Mouse (Mus musculus) liver, embryonic 15.5 days (tissue): ENCODE measurements around the gene Rbfox3. TPM values are rescaled to one million over a fixed set of nuclear protein-coding genes. Genes with fewer than 3 reads are reported as not detected.

ENCODE experiments used
- ATAC-seq: fragments of 200-750 bp; cut with Nextera tagmentation; 2 replicates; pipeline ENCODE4 v1.8.0; 2017; ENCODE audit warnings: moderate number of reproducible peaks, mild to moderate bottlenecking, moderate library complexity; ENCODE audit not compliant: insufficient read depth
- H3K27ac ChIP-seq: fragments of 300-500 bp; sonication (generic); replicated peaks from 2 replicates; pipeline ENCODE4 v1.5.1; 2015; ENCODE audit warnings: mild to moderate bottlenecking, inconsistent platforms
- H3K27me3 ChIP-seq: fragments of 300-500 bp; sonication (generic); 2 replicates; pipeline ENCODE4 v1.6.1; 2015; ENCODE audit warnings: mild to moderate bottlenecking, inconsistent platforms
- H3K36me3 ChIP-seq: fragments of 300-500 bp; sonication (generic); replicated peaks from 2 replicates; pipeline ENCODE4 v1.6.1; 2015; ENCODE audit warnings: moderate library complexity, mild to moderate bottlenecking, inconsistent platforms
- H3K4me1 ChIP-seq: fragments of 300-500 bp; sonication (generic); replicated peaks from 2 replicates; pipeline ENCODE4 v1.6.1; 2015; ENCODE audit warnings: inconsistent platforms
- H3K4me2 ChIP-seq: fragments of 300-500 bp; sonication (generic); 2 replicates; pipeline ENCODE4 v1.6.1; 2015; ENCODE audit warnings: moderate library complexity, mild to moderate bottlenecking, inconsistent platforms
- H3K4me3 ChIP-seq: fragments of 300-500 bp; sonication (generic); replicated peaks from 2 replicates; pipeline ENCODE4 v1.5.1; 2015; ENCODE audit warnings: mild to moderate bottlenecking, inconsistent platforms
- H3K9ac ChIP-seq: fragments of 300-500 bp; sonication (generic); 2 replicates; pipeline ENCODE4 v1.6.1; 2015; ENCODE audit warnings: moderate library complexity, mild to moderate bottlenecking, inconsistent platforms
- H3K9me3 ChIP-seq: fragments of 300-500 bp; sonication (generic); replicated peaks from 2 replicates; pipeline ENCODE4 v1.6.1; 2016; ENCODE audit warnings: inconsistent platforms
- WGBS: fragments of 180-500 bp; shearing (Covaris S2); methylation state at CpG from one replicate; pipeline ENCODE4 v1.1.7; 2015; ENCODE audit warnings: mixed read lengths; ENCODE audit not compliant: insufficient replicate concordance; 5-methylcytosine and 5-hydroxymethylcytosine counted together
- polyA plus RNA-seq: library from polyadenylated mRNA; unstranded; fragments of >200 nt; fragmentation: Nextera tagmentation; extraction: Ambion mirVana; gene quantifications from 2 replicates; pipeline ENCODE4 v1.2.1, GENCODE M21; 2015

Gene Rbfox3
- polyA plus RNA-seq, 1 experiment from 2014 or later, result 0.13 TPM

GRCm38 (mm10) chr11:118721898-118722297 is 189.5 kb downstream of the Rbfox3 start:
- ATAC-seq, result no peak
- WGBS, result 50% methylated on average over 6 of the region's 6 CpGs
- Histone ChIP-seq H3K4me2 (no peak overlapping the region), H3K36me3 (no peaks in the 10 kb centered on the region), H3K4me3 (no peak overlapping the region), H3K4me1 (peaks cover 25% of the 10 kb centered on the region), H3K9me3 (no peaks in the 10 kb centered on the region), H3K27me3 (no peaks in the 10 kb centered on the region), H3K9ac (no peak overlapping the region), H3K27ac (no peak overlapping the region)

GRCm38 (mm10) chr11:118714601-118715524 is 196.5 kb downstream of the Rbfox3 start:
- H3K36me3 ChIP-seq, result no peaks in the 10 kb centered on the region
- no peak overlapping the region for H3K4me3 ChIP-seq
- H3K9me3 ChIP-seq, result no peaks in the 10 kb centered on the region
- no peaks in the 10 kb centered on the region for H3K4me1 ChIP-seq
- H3K4me2 ChIP-seq, result no peak overlapping the region
- ATAC-seq, result no peak
- no peak overlapping the region for H3K27ac ChIP-seq
- H3K27me3 ChIP-seq, result no peaks in the 10 kb centered on the region
- no peak overlapping the region for H3K9ac ChIP-seq
- WGBS, result 71% methylated on average over 26 of the region's 26 CpGs

- Histone ChIP-seq H3K4me1 (no peaks in the 10 kb centered on the region), H3K4me3 (no peak overlapping the region), H3K9ac (no peak overlapping the region), H3K27ac (no peak overlapping the region), H3K9me3 (no peaks in the 10 kb centered on the region), H3K27me3 (no peaks in the 10 kb centered on the region), H3K36me3 (no peaks in the 10 kb centered on the region), H3K4me2 (no peak overlapping the region)
- WGBS, result 55% methylated on average over 4 of the region's 4 CpGs
- ATAC-seq, result no peak
These were observed 198.6 kb downstream of the Rbfox3 start for GRCm38 (mm10) chr11:118712761-118713160.

- no peak overlapping the region for H3K4me3 ChIP-seq
- no peaks in the 10 kb centered on the region for H3K4me1 ChIP-seq
- no peak overlapping the region for H3K27ac ChIP-seq
- H3K27me3 ChIP-seq, result no peaks in the 10 kb centered on the region
- no peak overlapping the region for H3K4me2 ChIP-seq
- H3K9ac ChIP-seq, result no peak overlapping the region
- no peaks in the 10 kb centered on the region for H3K9me3 ChIP-seq
- no peaks in the 10 kb centered on the region for H3K36me3 ChIP-seq
- no peak for ATAC-seq
- WGBS, result 64% methylated on average over 9 of the region's 9 CpGs
These were observed 199.3 kb downstream of the Rbfox3 start for GRCm38 (mm10) chr11:118712058-118712457.

GRCm38 (mm10) chr11:118710035-118710434 is 201.4 kb downstream of the Rbfox3 start:
- Histone ChIP-seq H3K9ac (no peak overlapping the region), H3K36me3 (no peaks in the 10 kb centered on the region), H3K27me3 (no peaks in the 10 kb centered on the region), H3K4me1 (no peaks in the 10 kb centered on the region), H3K4me3 (no peak overlapping the region), H3K27ac (no peak overlapping the region), H3K9me3 (no peaks in the 10 kb centered on the region), H3K4me2 (no peak overlapping the region)
- no peak for ATAC-seq
- 52% methylated on average over 5 of the region's 5 CpGs for whole genome bisulfite sequencing

- H3K9ac ChIP-seq, result no peak overlapping the region
- H3K27ac ChIP-seq, result no peak overlapping the region
- WGBS, result 49% methylated on average over 16 of the region's 16 CpGs
- H3K27me3 ChIP-seq, result no peaks in the 10 kb centered on the region; the same call in 1 of the 2 replicates
- H3K4me2 ChIP-seq, result no peak overlapping the region
- no peaks in the 10 kb centered on the region for H3K4me1 ChIP-seq
- no peaks in the 10 kb centered on the region for H3K36me3 ChIP-seq
- no peak overlapping the region for H3K4me3 ChIP-seq
- no peak for ATAC-seq
- no peaks in the 10 kb centered on the region for H3K9me3 ChIP-seq
These were observed 215.0 kb downstream of the Rbfox3 start for GRCm38 (mm10) chr11:118696226-118696930.

GRCm38 (mm10) chr11:118693276-118693675 is 218.1 kb downstream of the Rbfox3 start:
- Histone ChIP-seq H3K4me2 (no peak overlapping the region), H3K9ac (no peak overlapping the region), H3K4me3 (no peak overlapping the region), H3K27ac (no peak overlapping the region), H3K27me3 (no peaks in the 10 kb centered on the region; the same call in 1 of the 2 replicates), H3K36me3 (no peaks in the 10 kb centered on the region), H3K9me3 (no peaks in the 10 kb centered on the region), H3K4me1 (no peaks in the 10 kb centered on the region)
- WGBS, result 57% methylated on average over 7 of the region's 7 CpGs
- no peak for ATAC-seq

- H3K4me1 ChIP-seq, result no peaks in the 10 kb centered on the region
- H3K27ac ChIP-seq, result no peak overlapping the region
- ATAC-seq, result no peak
- 71% methylated on average over 8 of the region's 8 CpGs for WGBS
- H3K4me2 ChIP-seq, result no peak overlapping the region
- no peak overlapping the region for H3K4me3 ChIP-seq
- H3K9me3 ChIP-seq, result no peaks in the 10 kb centered on the region
- H3K27me3 ChIP-seq, result no peaks in the 10 kb centered on the region; the same call in 1 of the 2 replicates
- no peak overlapping the region for H3K9ac ChIP-seq
- H3K36me3 ChIP-seq, result no peaks in the 10 kb centered on the region
These were observed 221.1 kb downstream of the Rbfox3 start for GRCm38 (mm10) chr11:118690262-118690661.

- Histone ChIP-seq H3K27me3 (no peaks in the 10 kb centered on the region; the same call in 1 of the 2 replicates), H3K4me2 (no peak overlapping the region), H3K36me3 (no peaks in the 10 kb centered on the region), H3K4me3 (no peak overlapping the region), H3K4me1 (no peaks in the 10 kb centered on the region), H3K27ac (no peak overlapping the region), H3K9ac (no peak overlapping the region), H3K9me3 (no peaks in the 10 kb centered on the region)
- 11% methylated on average over 16 of the region's 16 CpGs for WGBS
- ATAC-seq, result no peak
These were observed 226.0 kb downstream of the Rbfox3 start for GRCm38 (mm10) chr11:118685397-118685796.

- no peaks in the 10 kb centered on the region for H3K4me1 ChIP-seq
- 56% methylated on average over 4 of the region's 4 CpGs for WGBS
- no peaks in the 10 kb centered on the region for H3K9me3 ChIP-seq
- no peaks in the 10 kb centered on the region for H3K36me3 ChIP-seq
- no peak overlapping the region for H3K27ac ChIP-seq
- H3K27me3 ChIP-seq, result peaks cover 5% of the 10 kb centered on the region; the same call in 1 of the 2 replicates
- no peak overlapping the region for H3K9ac ChIP-seq
- ATAC-seq, result no peak
- no peak overlapping the region for H3K4me3 ChIP-seq
- no peak overlapping the region for H3K4me2 ChIP-seq
These were observed 226.7 kb downstream of the Rbfox3 start for GRCm38 (mm10) chr11:118684665-118685064.

- Histone ChIP-seq H3K4me2 (no peak overlapping the region), H3K36me3 (no peaks in the 10 kb centered on the region), H3K9me3 (no peaks in the 10 kb centered on the region), H3K27ac (no peak overlapping the region), H3K9ac (no peak overlapping the region), H3K4me1 (no peaks in the 10 kb centered on the region), H3K4me3 (no peak overlapping the region), H3K27me3 (peaks cover 24% of the 10 kb centered on the region; the same call in 1 of the 2 replicates)
- ATAC-seq, result no peak
- WGBS, result 69% methylated on average over 10 of the region's 10 CpGs
These were observed 230.7 kb downstream of the Rbfox3 start for GRCm38 (mm10) chr11:118680699-118681098.
